Mouse (Mus musculus) neural tube, embryonic 15.5 days (tissue): ENCODE results near the gene Ajap1. TPM values are rescaled to one million over a fixed set of nuclear protein-coding genes. Genes with fewer than 3 reads are reported as not detected.

ENCODE experiments used
- ATAC-seq: fragments of 200-750 bp; cut with Nextera tagmentation; 2 replicates; pipeline ENCODE4 v1.8.0; 2017; ENCODE audit warnings: mild to moderate bottlenecking, moderate TSS enrichment, moderate library complexity; ENCODE audit not compliant: low FRiP score
- H3K27ac ChIP-seq: fragments of 300-500 bp; sonication (generic); replicated peaks from 2 replicates; pipeline ENCODE4 v1.5.1; 2015; ENCODE audit warnings: mild to moderate bottlenecking, inconsistent platforms
- H3K27me3 ChIP-seq: fragments of 300-500 bp; sonication (generic); replicated peaks from 2 replicates; pipeline ENCODE4 v1.6.1; 2015; ENCODE audit warnings: inconsistent platforms
- H3K36me3 ChIP-seq: fragments of 300-500 bp; sonication (generic); 2 replicates; pipeline ENCODE4 v1.6.1; 2015; ENCODE audit warnings: inconsistent platforms
- H3K4me1 ChIP-seq: fragments of 300-500 bp; sonication (generic); 2 replicates; pipeline ENCODE4 v1.6.1; 2015; ENCODE audit warnings: inconsistent platforms
- H3K4me2 ChIP-seq: fragments of 300-500 bp; sonication (generic); 2 replicates; pipeline ENCODE4 v1.6.1; 2015; ENCODE audit warnings: inconsistent platforms, mild to moderate bottlenecking, moderate library complexity
- H3K4me3 ChIP-seq: fragments of 300-500 bp; sonication (generic); replicated peaks from 2 replicates; pipeline ENCODE4 v1.5.1; 2015; ENCODE audit warnings: mild to moderate bottlenecking, inconsistent platforms
- H3K9ac ChIP-seq: fragments of 300-500 bp; sonication (generic); replicated peaks from 2 replicates; pipeline ENCODE4 v1.6.1; 2015; ENCODE audit warnings: mild to moderate bottlenecking, inconsistent platforms
- H3K9me3 ChIP-seq: fragments of 300-500 bp; sonication (generic); replicated peaks from 2 replicates; pipeline ENCODE4 v1.6.1; 2016; ENCODE audit warnings: inconsistent platforms
- WGBS: fragments of 180-500 bp; shearing (Covaris S2); methylation state at CpG from one replicate; pipeline ENCODE4 v1.1.7; 2015; ENCODE audit warnings: mixed read lengths; 5-methylcytosine and 5-hydroxymethylcytosine counted together
- polyA plus RNA-seq: library from polyadenylated mRNA; unstranded; fragments of >200 nt; fragmentation: Nextera tagmentation; extraction: Ambion mirVana; gene quantifications from 2 replicates; pipeline ENCODE4 v1.2.1, GENCODE M21; 2015

Gene Ajap1
- polyA plus RNA-seq, 1 experiment from 2014 or later = 26.5 TPM

GRCm38 (mm10) chr4:153340887-153341286 lies 141.7 kb downstream of the Ajap1 start:
- H3K9ac ChIP-seq = no peak overlapping the region
- H3K4me2 ChIP-seq = no peak overlapping the region
- ATAC-seq = no peak
- H3K9me3 ChIP-seq = no peaks in the 10 kb centered on the region
- no peak overlapping the region for H3K27ac ChIP-seq
- H3K36me3 ChIP-seq = no peaks in the 10 kb centered on the region
- H3K4me1 ChIP-seq = peaks cover 6% of the 10 kb centered on the region
- H3K4me3 ChIP-seq = no peak overlapping the region
- no peaks in the 10 kb centered on the region for H3K27me3 ChIP-seq

GRCm38 (mm10) chr4:153335301-153335799 lies 147.3 kb downstream of the Ajap1 start:
- no peaks in the 10 kb centered on the region for H3K36me3 ChIP-seq
- no peaks in the 10 kb centered on the region for H3K9me3 ChIP-seq
- peaks cover 8% of the 10 kb centered on the region; the same call in 1 of the 2 replicates for H3K4me1 ChIP-seq
- H3K27me3 ChIP-seq = no peaks in the 10 kb centered on the region
- no peak overlapping the region for H3K4me2 ChIP-seq
- H3K27ac ChIP-seq = peak overlapping the region; percentile 14; the same call in 1 of the 2 replicates
- H3K9ac ChIP-seq = no peak overlapping the region
- ATAC-seq = no peak
- 41% methylated on average over 15 of the region's 15 CpGs for WGBS
- no peak overlapping the region for H3K4me3 ChIP-seq

- no peak for ATAC-seq
- no peaks in the 10 kb centered on the region for H3K27me3 ChIP-seq
- WGBS = 76% methylated on average over 10 of the region's 10 CpGs
- H3K27ac ChIP-seq = no peak overlapping the region
- H3K9ac ChIP-seq = no peak overlapping the region
- H3K36me3 ChIP-seq = no peaks in the 10 kb centered on the region
- H3K4me1 ChIP-seq = 0 out of 2 replicates have a peak, but pooled peaks cover 2% of the 10 kb centered on the region
- no peak overlapping the region for H3K4me2 ChIP-seq
- no peak overlapping the region for H3K4me3 ChIP-seq
- H3K9me3 ChIP-seq = no peaks in the 10 kb centered on the region
These were observed 154.8 kb downstream of the Ajap1 start for GRCm38 (mm10) chr4:153327809-153328208.
